Mouse (Mus musculus) liver, postnatal 0 days (tissue): ENCODE measurements around the gene H2-DMa. TPM values are rescaled to one million over a fixed set of nuclear protein-coding genes. Genes with fewer than 3 reads are reported as not detected.

Experiments
- ATAC-seq: fragments of 200-750 bp; cut with Nextera tagmentation; 2 replicates; pipeline ENCODE4 v1.8.0; 2017; ENCODE audit warnings: mild to moderate bottlenecking, moderate library complexity
- DNase-seq: peaks from one replicate; pipeline ENCODE4 v3.0.0-alpha.2; 2016
- H3K27ac ChIP-seq: fragments of 300-500 bp; sonication (generic); 2 replicates; pipeline ENCODE4 v1.5.1; 2014; ENCODE audit warnings: antibody characterized with exemption, moderate library complexity, mild to moderate bottlenecking, low read depth
- H3K27me3 ChIP-seq: fragments of 300-500 bp; sonication (generic); 2 replicates; pipeline ENCODE4 v1.6.1; 2014; ENCODE audit warnings: low read length, control low read depth, mixed read lengths; ENCODE audit not compliant: insufficient read depth
- H3K36me3 ChIP-seq: fragments of 300-500 bp; sonication (generic); replicated peaks from 2 replicates; pipeline ENCODE4 v1.6.1; 2014; ENCODE audit warnings: mild to moderate bottlenecking, control low read depth, low read length, moderate library complexity, mixed read lengths; ENCODE audit not compliant: insufficient read depth
- H3K4me1 ChIP-seq: fragments of 300-500 bp; sonication (generic); 2 replicates; pipeline ENCODE4 v1.6.1; 2014; ENCODE audit warnings: antibody characterized with exemption, mild to moderate bottlenecking, control low read depth; ENCODE audit not compliant: insufficient read depth
- H3K4me2 ChIP-seq: fragments of 300-500 bp; sonication (generic); 2 replicates; pipeline ENCODE4 v1.6.1; 2014; ENCODE audit warnings: low read depth, mild to moderate bottlenecking, low read length, moderate library complexity, mixed read lengths
- H3K4me3 ChIP-seq: fragments of 300-500 bp; sonication (generic); 2 replicates; pipeline ENCODE4 v1.5.1; 2014; ENCODE audit warnings: low read depth, low read length
- H3K9ac ChIP-seq: fragments of 300-500 bp; sonication (generic); replicated peaks from 2 replicates; pipeline ENCODE4 v1.6.1; 2014; ENCODE audit warnings: mild to moderate bottlenecking, moderate library complexity
- H3K9me3 ChIP-seq: fragments of 300-500 bp; sonication (generic); 2 replicates; pipeline ENCODE4 v1.6.1; 2016; ENCODE audit warnings: mild to moderate bottlenecking, control low read depth, low read length, mixed read lengths
- CTCF ChIP-seq: sonication (generic); IDR thresholded peaks from 2 replicates; pipeline ENCODE4 v1.5.1; 2016; ENCODE audit warnings: antibody characterized with exemption, low read depth
- EP300 ChIP-seq: IDR thresholded peaks from 2 replicates; pipeline ENCODE4 v1.6.1; 2016; ENCODE audit warnings: antibody characterized with exemption, low read depth, mild to moderate bottlenecking
- WGBS: fragments of 180-500 bp; shearing (Covaris S2); extraction: QIAGEN DNeasy Blood & Tissue Kit; methylation state at CpG from one replicate; pipeline ENCODE4 v1.1.7; 2014; ENCODE audit not compliant: insufficient replicate concordance; 5-methylcytosine and 5-hydroxymethylcytosine counted together
- polyA plus RNA-seq: library from polyadenylated mRNA; unstranded; fragments of >200 nt; fragmentation: Nextera tagmentation; extraction: Ambion mirVana; gene quantifications from 2 replicates; pipeline ENCODE4 v1.2.1, GENCODE M21; 2015

Gene H2-DMa
- polyA plus RNA-seq, 1 experiment from 2014 or later = 11.9 TPM

DNA sequence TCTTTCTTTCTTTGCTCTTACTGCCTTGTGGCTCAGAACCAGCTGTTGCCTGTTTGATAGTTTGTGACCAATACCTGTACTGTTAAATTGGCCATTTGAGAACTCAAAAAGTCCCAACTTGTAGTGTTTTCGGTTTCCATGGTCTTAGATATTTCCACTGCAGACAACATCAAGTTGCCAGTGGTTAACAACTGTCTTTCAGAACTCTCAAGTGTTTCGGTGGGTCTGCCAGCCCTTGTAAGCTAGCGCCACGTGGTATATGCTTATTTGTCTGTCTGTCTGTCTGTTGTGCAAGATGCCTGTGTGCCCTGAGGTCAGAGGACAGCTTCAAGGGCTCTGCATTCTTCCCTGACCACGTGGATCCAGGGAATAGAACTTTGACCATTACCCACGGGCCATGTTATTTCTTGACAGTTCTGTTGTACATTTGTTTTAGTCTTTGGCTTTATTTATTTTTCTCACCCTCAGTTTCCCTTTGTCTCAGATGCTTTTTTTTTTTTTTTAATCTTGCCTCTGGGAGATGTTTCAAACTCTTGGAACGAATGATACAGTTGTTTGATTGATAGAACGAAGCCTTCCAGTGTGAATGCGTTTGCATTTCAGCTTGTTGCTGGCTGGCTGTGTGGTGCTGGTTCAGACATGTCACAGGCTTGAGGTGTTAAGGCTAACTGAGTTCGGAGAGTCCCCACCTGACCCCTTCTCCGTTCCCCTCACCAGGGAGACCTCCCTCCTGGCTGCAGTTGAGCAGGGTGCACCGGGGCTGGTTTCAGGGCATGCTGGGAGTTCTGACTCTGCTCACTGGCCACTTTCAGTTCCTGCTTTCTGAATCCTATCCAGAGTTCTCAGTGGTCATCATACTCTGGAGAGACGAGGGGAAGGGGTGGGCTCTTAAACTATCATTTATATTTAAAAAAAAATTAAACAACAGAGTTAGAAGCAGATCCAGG, 60.8 kb downstream of the H2-DMa start:
- H3K9ac ChIP-seq = no peak overlapping the region
- DNase-seq (no peak), ATAC-seq (peak; percentile 74)
- no peaks in the 10 kb centered on the region for H3K9me3 ChIP-seq
- H3K4me2 ChIP-seq = no peak overlapping the region
- H3K36me3 ChIP-seq = no peaks in the 10 kb centered on the region
- no peaks in the 10 kb centered on the region for H3K27me3 ChIP-seq
- no peak overlapping the region for H3K4me3 ChIP-seq
- TF ChIP-seq EP300 = no peak; the same call in 1 of the 2 replicates
- TF ChIP-seq CTCF = no peak
- 56% methylated on average over 13 of the region's 13 CpGs for WGBS
- peaks cover 6% of the 10 kb centered on the region; the same call in 1 of the 2 replicates for H3K4me1 ChIP-seq
- no peak overlapping the region for H3K27ac ChIP-seq

DNA sequence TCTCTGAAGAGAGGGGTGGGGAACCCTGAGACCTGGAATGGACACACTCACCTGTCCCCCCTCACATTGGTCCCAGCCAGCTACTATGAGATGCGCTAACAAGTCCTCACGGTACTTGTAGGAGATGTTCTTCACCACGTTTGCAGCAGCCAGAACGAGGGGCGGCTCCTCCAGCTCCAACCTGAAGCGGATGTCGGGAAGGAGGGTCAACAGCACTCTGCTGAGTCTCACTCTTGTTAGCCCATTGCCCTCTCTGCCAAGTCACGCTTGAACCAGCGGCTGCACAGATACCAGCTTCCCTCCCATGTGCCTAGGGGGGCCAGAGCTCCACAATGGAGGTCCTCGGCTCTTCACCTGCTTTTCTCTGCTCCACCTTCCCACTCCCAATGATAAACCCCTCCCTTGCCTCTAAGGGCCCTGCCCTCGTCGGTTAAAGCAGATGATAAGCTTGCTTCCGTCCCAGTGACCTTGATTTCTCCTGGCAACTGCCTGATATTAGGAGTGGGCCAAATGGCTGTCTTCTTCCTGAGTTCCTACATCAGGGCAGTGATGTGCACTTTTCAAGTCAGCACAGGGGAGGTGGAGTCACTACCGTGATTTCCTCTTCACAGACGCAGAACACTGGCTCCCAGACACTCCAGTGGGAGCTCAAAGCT, 64.4 kb downstream of the H2-DMa start:
- ATAC-seq = no peak
- Histone ChIP-seq H3K9ac (no peak overlapping the region), H3K9me3 (no peaks in the 10 kb centered on the region)

DNA sequence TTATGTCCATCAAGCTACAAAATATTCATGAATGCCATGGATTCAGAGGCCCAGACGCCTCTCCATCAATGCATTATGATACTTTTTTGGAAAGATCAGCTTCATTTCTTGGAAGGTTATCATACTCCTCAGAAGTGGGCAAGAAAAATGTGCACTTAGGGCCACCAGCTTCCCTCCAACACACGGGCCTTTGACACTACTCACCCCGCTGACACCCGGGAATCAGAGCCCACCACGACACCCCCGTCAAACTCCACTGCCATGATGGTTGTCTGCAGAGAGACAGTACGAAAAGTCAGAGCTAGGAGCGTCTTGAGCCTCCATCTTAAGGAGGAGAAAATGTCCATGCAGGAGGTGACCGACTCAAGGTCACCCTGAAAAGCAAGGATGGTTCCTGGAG, 66.2 kb downstream of the H2-DMa start:
- TF ChIP-seq CTCF (no peak), EP300 (no peak)
- ATAC-seq (no peak), DNase-seq (no peak)
- Histone ChIP-seq H3K27me3 (no peaks in the 10 kb centered on the region), H3K4me1 (peaks cover 22% of the 10 kb centered on the region), H3K9me3 (no peaks in the 10 kb centered on the region), H3K4me3 (no peak overlapping the region), H3K4me2 (no peak overlapping the region), H3K9ac (no peak overlapping the region), H3K27ac (no peak overlapping the region), H3K36me3 (peaks cover 10% of the 10 kb centered on the region; the same call in 1 of the 2 replicates)
- WGBS = 84% methylated on average over 9 of the region's 9 CpGs

More for the DNA sequence above, 64.4 kb downstream of the H2-DMa start:
- TF ChIP-seq CTCF (no peak), EP300 (no peak)
- H3K4me3 ChIP-seq = no peak overlapping the region
- no peaks in the 10 kb centered on the region for H3K27me3 ChIP-seq
- no peak overlapping the region for H3K4me2 ChIP-seq
- 61% methylated on average over 15 of the region's 15 CpGs for WGBS
- DNase-seq = no peak
- H3K27ac ChIP-seq = no peak overlapping the region
- H3K36me3 ChIP-seq = no peaks in the 10 kb centered on the region
- H3K4me1 ChIP-seq = peaks cover 18% of the 10 kb centered on the region

DNA sequence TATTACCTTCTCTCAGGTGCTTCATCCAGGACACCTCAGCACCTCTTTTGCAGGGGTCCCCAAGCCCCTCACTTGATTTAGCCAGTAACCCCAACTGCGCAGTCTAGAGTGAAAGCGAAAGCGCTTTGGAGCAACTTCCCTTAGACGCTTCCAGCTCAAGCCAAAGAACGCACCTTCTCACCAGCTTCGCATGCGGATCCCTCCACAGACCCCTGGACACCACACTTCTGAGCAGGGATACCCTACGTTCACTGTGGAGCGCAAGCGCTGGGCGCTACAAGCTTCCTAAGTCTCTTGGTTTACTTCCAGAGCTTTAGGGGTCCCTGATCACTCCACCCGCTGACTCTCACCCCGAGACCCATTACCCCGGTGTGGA, 67.5 kb downstream of the H2-DMa start:
- under 1% methylated on average over 14 of the region's 14 CpGs for WGBS

DNA sequence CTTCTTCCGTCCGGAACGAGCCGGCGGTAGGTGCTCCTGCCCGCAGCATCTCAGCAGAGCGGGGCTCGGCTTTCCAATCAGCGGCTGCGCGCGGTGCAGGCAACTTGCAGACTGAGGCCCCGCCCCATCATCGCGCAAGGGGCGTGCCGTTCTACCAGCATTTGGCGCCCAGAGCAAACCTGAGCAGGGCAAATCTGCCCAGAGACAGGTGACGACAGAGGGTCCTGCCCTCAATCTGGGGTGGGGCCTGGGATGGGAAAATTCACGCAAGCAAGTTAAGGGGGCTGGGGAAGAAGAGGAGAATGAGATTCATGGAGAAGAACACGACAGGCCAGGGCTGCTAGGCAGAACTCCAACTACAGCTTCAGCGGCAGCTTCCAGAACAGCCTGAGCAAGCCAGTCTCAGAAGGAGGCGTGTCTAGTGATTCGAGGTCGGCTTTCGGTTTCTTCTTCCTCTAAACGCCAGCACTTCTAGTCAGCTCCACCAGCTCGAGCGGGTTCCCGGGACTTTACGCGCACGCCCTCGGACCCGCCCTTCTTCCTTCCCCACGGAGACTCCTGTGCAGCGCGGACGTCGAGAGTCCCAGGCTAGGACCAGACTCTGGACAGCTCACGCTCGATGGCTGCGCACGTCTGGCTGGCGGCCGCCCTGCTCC, 68.0 kb downstream of the H2-DMa start, which contains the start of the genes Tap1 and Psmb9:
Gene Tap1, plus strand, starts transcription at position 293 of the 656 bp plus-strand sequence.
Gene Psmb9, minus strand, starts transcription at position 504 of the 656 bp plus-strand sequence.
- Histone ChIP-seq H3K4me2 (peak within 1 kb of the TSS; percentile 95), H3K4me1 (peaks cover 16% of the 10 kb centered on the region), H3K36me3 (peaks cover 21% of the 10 kb centered on the region), H3K27ac (peak within 1 kb of the TSS; percentile 79), H3K4me3 (peak within 1 kb of the TSS; percentile 72), H3K9ac (peak within 1 kb of the TSS; percentile 77), H3K27me3 (no peaks in the 10 kb centered on the region), H3K9me3 (no peaks in the 10 kb centered on the region)
- WGBS = under 1% methylated on average over 46 of the region's 46 CpGs
- TF ChIP-seq EP300 (no peak), CTCF (no peak)
- ATAC-seq (peak; percentile 94), DNase-seq (peak; percentile 98)

More for the DNA sequence above, 67.5 kb downstream of the H2-DMa start:
- H3K4me2 ChIP-seq = peak overlapping the region; percentile 95
- H3K27me3 ChIP-seq = no peaks in the 10 kb centered on the region
- DNase-seq = no peak
- H3K9me3 ChIP-seq = no peaks in the 10 kb centered on the region
- peak overlapping the region; percentile 77 for H3K9ac ChIP-seq
- H3K27ac ChIP-seq = peak overlapping the region; percentile 79
- TF ChIP-seq CTCF = no peak
- TF ChIP-seq EP300 = no peak
- peak; percentile 28 for ATAC-seq
- peaks cover 19% of the 10 kb centered on the region; the same call in 1 of the 2 replicates for H3K36me3 ChIP-seq
- peak overlapping the region; percentile 72 for H3K4me3 ChIP-seq
- peaks cover 16% of the 10 kb centered on the region for H3K4me1 ChIP-seq
